Mouse (Mus musculus): ENCODE results near the gene Gm20532.

DNA sequence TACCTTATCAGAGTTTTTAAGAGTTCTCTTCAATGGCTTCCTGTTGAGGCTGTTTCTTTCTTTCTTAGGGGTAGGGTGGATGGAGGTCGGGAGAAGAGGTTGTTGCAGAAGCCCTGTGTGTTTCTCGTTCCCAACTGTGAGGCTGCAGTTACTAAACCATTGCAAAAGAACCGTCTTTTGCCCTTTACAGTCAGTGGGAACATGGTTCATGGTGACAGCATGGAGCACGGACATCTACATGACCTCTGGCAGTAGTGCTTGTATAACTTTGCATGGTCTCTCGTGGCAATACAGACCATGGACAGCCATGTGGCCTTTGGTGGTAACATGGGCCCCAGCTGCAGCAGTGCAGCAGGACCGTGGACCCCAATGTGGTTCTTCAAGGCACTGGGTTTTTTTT lies 30.9 kb downstream of the Gm20532 start:
- TF ChIP-seq POLR2A (IDR thresholded peaks at IDR 0.05; ENCODE audit: low read depth, low read length) (no peak), CTCF (IDR thresholded peaks at IDR 0.05; ENCODE audit: borderline replicate concordance, insufficient read depth, low read length) (no peak)

All from embryonic fibroblast, embryonic 13.5 days (primary cell).